Mouse (Mus musculus): Measurements from ENCODE around the gene Prss2. TPM values are rescaled to one million over a fixed set of nuclear protein-coding genes. Genes with fewer than 3 reads are reported as not detected.
A peak's percentile ranks its signal among the peaks of the same experiment; 100 is the strongest.
"Not testable (repeated sequence)": the region's sequence is repeated elsewhere in the genome, so short reads cannot be mapped to it uniquely, and the experiment has no call there.

Gene Prss2
- total RNA-seq, 1 experiment = not detected

GRCm38 (mm10) chr6:41537376-41537775 lies 15.8 kb downstream of the Prss2 start:
- Histone ChIP-seq H3K4me3 (ENCODE audit: insufficient read depth in 1 of 2, low read depth in 1 of 2, low read length in 2 of 2, poor library complexity in 1 of 2, severe bottlenecking in 1 of 2) (no peak overlapping the region), H3K27ac (ENCODE audit: insufficient read depth, low read depth, low read length, poor library complexity, severe bottlenecking) (no peak overlapping the region)
- in situ Hi-C loops (cut with MboI; ENCODE audit: low sequenced_read_pairs in 2 of 2, unreplicated experiment in 2 of 2) = loop anchor here in 1 of 2 experiments (25.0 kb wide), 1 partner anchor 425 kb away; no protein-coding TSS in a partner anchor

GRCm38 (mm10) chr6:41538296-41538695 lies 16.7 kb downstream of the Prss2 start:
- DNase-seq (ENCODE audit: low read depth, low spot score); H3K36me3 ChIP-seq (ENCODE audit: control insufficient read depth, insufficient read depth, low read length, poor library complexity, severe bottlenecking): not testable (repeated sequence)

More at GRCm38 (mm10) chr6:41537376-41537775, 15.8 kb downstream of the Prss2 start:
- TF ChIP-seq ZNF384 (IDR thresholded peaks at IDR 0.05; ENCODE audit: low read depth, low read length) (no peak), HCFC1 (IDR thresholded peaks at IDR 0.05; ENCODE audit: borderline replicate concordance, insufficient read depth, low read length) (no peak), ZC3H11A (IDR thresholded peaks at IDR 0.05; ENCODE audit: borderline replicate concordance, low read depth, low read length) (no peak)
- Histone ChIP-seq H3K9ac (ENCODE audit: insufficient read depth, low read depth, low read length, poor library complexity, severe bottlenecking) (no peak overlapping the region), H3K4me1 (ENCODE audit: control insufficient read depth in 2 of 2, insufficient read depth in 2 of 2, low read length in 2 of 2, poor library complexity in 1 of 2) (no peaks in the 10 kb centered on the region), H3K36me3 (ENCODE audit: control insufficient read depth, insufficient read depth, low read length, poor library complexity, severe bottlenecking) (no peaks in the 10 kb centered on the region), H3K9me3 (ENCODE audit: control insufficient read depth, insufficient read depth, low read depth, low read length) (no peaks in the 10 kb centered on the region)
- no peak for DNase-seq (ENCODE audit: low read depth, low spot score)

GRCm38 (mm10) chr6:41540746-41541145 lies 19.2 kb downstream of the Prss2 start:
- H3K36me3 ChIP-seq (ENCODE audit: control insufficient read depth, insufficient read depth, low read length, poor library complexity, severe bottlenecking) = no peaks in the 10 kb centered on the region

More at GRCm38 (mm10) chr6:41538296-41538695, 16.7 kb downstream of the Prss2 start:
- H3K4me1 ChIP-seq (ENCODE audit: control insufficient read depth in 2 of 2, insufficient read depth in 2 of 2, low read length in 2 of 2, poor library complexity in 1 of 2); H3K9ac ChIP-seq (ENCODE audit: insufficient read depth, low read depth, low read length, poor library complexity, severe bottlenecking); H3K27ac ChIP-seq (ENCODE audit: insufficient read depth, low read depth, low read length, poor library complexity, severe bottlenecking); H3K4me3 ChIP-seq (ENCODE audit: insufficient read depth in 1 of 2, low read depth in 1 of 2, low read length in 2 of 2, poor library complexity in 1 of 2, severe bottlenecking in 1 of 2); H3K9me3 ChIP-seq (ENCODE audit: control insufficient read depth, insufficient read depth, low read depth, low read length): not testable (repeated sequence)
- in situ Hi-C loops (cut with MboI; ENCODE audit: low sequenced_read_pairs in 2 of 2, unreplicated experiment in 2 of 2) = loop anchor here in 1 of 2 experiments (25.0 kb wide), 1 partner anchor 426 kb away; no protein-coding TSS in a partner anchor

GRCm38 (mm10) chr6:41541746-41542145 lies 20.2 kb downstream of the Prss2 start:
- Histone ChIP-seq H3K4me1 (ENCODE audit: control insufficient read depth in 2 of 2, insufficient read depth in 2 of 2, low read length in 2 of 2, poor library complexity in 1 of 2) (no peaks in the 10 kb centered on the region), H3K36me3 (ENCODE audit: control insufficient read depth, insufficient read depth, low read length, poor library complexity, severe bottlenecking) (no peaks in the 10 kb centered on the region), H3K27ac (ENCODE audit: insufficient read depth, low read depth, low read length, poor library complexity, severe bottlenecking) (no peak overlapping the region), H3K4me3 (ENCODE audit: insufficient read depth in 1 of 2, low read depth in 1 of 2, low read length in 2 of 2, poor library complexity in 1 of 2, severe bottlenecking in 1 of 2) (no peak overlapping the region), H3K9ac (ENCODE audit: insufficient read depth, low read depth, low read length, poor library complexity, severe bottlenecking) (no peak overlapping the region), H3K9me3 (ENCODE audit: control insufficient read depth, insufficient read depth, low read depth, low read length) (no peaks in the 10 kb centered on the region)
- no peak for DNase-seq (ENCODE audit: low read depth, low spot score)
- TF ChIP-seq HCFC1 (IDR thresholded peaks at IDR 0.05; ENCODE audit: borderline replicate concordance, insufficient read depth, low read length) (no peak), MAFK (IDR thresholded peaks at IDR 0.05; ENCODE audit: insufficient read depth, low read depth, low read length) (no peak), ZC3H11A (IDR thresholded peaks at IDR 0.05; ENCODE audit: borderline replicate concordance, low read depth, low read length) (no peak), CHD2 (IDR thresholded peaks at IDR 0.05; ENCODE audit: low read depth, low read length) (no peak), ZNF384 (IDR thresholded peaks at IDR 0.05; ENCODE audit: low read depth, low read length) (no peak)
- in situ Hi-C loops (cut with MboI; ENCODE audit: low sequenced_read_pairs in 2 of 2, unreplicated experiment in 2 of 2) = loop anchor here in 1 of 2 experiments (25.0 kb wide), 1 partner anchor 429 kb away; no protein-coding TSS in a partner anchor

More at GRCm38 (mm10) chr6:41540746-41541145, 19.2 kb downstream of the Prss2 start:
- DNase-seq (ENCODE audit: low read depth, low spot score) = no peak
- H3K4me1 ChIP-seq (ENCODE audit: control insufficient read depth in 2 of 2, insufficient read depth in 2 of 2, low read length in 2 of 2, poor library complexity in 1 of 2) = no peaks in the 10 kb centered on the region
- no peak overlapping the region for H3K4me3 ChIP-seq (ENCODE audit: insufficient read depth in 1 of 2, low read depth in 1 of 2, low read length in 2 of 2, poor library complexity in 1 of 2, severe bottlenecking in 1 of 2)
- TF ChIP-seq ZC3H11A (IDR thresholded peaks at IDR 0.05; ENCODE audit: borderline replicate concordance, low read depth, low read length) (no peak), HCFC1 (IDR thresholded peaks at IDR 0.05; ENCODE audit: borderline replicate concordance, insufficient read depth, low read length) (no peak), MAFK (IDR thresholded peaks at IDR 0.05; ENCODE audit: insufficient read depth, low read depth, low read length) (no peak), ZNF384 (IDR thresholded peaks at IDR 0.05; ENCODE audit: low read depth, low read length) (no peak), CHD2 (IDR thresholded peaks at IDR 0.05; ENCODE audit: low read depth, low read length) (no peak)
- H3K27ac ChIP-seq (ENCODE audit: insufficient read depth, low read depth, low read length, poor library complexity, severe bottlenecking) = no peak overlapping the region
- in situ Hi-C loops (cut with MboI; ENCODE audit: low sequenced_read_pairs in 2 of 2, unreplicated experiment in 2 of 2) = loop anchor here in 1 of 2 experiments (25.0 kb wide), 1 partner anchor 428 kb away; no protein-coding TSS in a partner anchor
- H3K9ac ChIP-seq (ENCODE audit: insufficient read depth, low read depth, low read length, poor library complexity, severe bottlenecking) = no peak overlapping the region
- no peaks in the 10 kb centered on the region for H3K9me3 ChIP-seq (ENCODE audit: control insufficient read depth, insufficient read depth, low read depth, low read length)

GRCm38 (mm10) chr6:41542983-41543382 lies 21.4 kb downstream of the Prss2 start:
- peak overlapping the region in 1 of 2 experiments; percentile 53; a peak in 2 of 4 replicates for H3K4me3 ChIP-seq (ENCODE audit: insufficient read depth in 1 of 2, low read depth in 1 of 2, low read length in 2 of 2, poor library complexity in 1 of 2, severe bottlenecking in 1 of 2)
- TF ChIP-seq HCFC1 (IDR thresholded peaks at IDR 0.05; ENCODE audit: borderline replicate concordance, insufficient read depth, low read length) = no peak
- TF ChIP-seq ZC3H11A (IDR thresholded peaks at IDR 0.05; ENCODE audit: borderline replicate concordance, low read depth, low read length) = no peak
- no peak for TF ChIP-seq MAFK (IDR thresholded peaks at IDR 0.05; ENCODE audit: insufficient read depth, low read depth, low read length)
- DNase-seq (ENCODE audit: low read depth, low spot score) = no peak

More at GRCm38 (mm10) chr6:41542983-41543382, 21.4 kb downstream of the Prss2 start:
- Histone ChIP-seq H3K9me3 (ENCODE audit: control insufficient read depth, insufficient read depth, low read depth, low read length) (no peaks in the 10 kb centered on the region), H3K36me3 (ENCODE audit: control insufficient read depth, insufficient read depth, low read length, poor library complexity, severe bottlenecking) (no peaks in the 10 kb centered on the region), H3K27ac (ENCODE audit: insufficient read depth, low read depth, low read length, poor library complexity, severe bottlenecking) (no peak overlapping the region), H3K9ac (ENCODE audit: insufficient read depth, low read depth, low read length, poor library complexity, severe bottlenecking) (no peak overlapping the region), H3K4me1 (ENCODE audit: control insufficient read depth in 2 of 2, insufficient read depth in 2 of 2, low read length in 2 of 2, poor library complexity in 1 of 2) (no peaks in the 10 kb centered on the region)
- in situ Hi-C loops (cut with MboI; ENCODE audit: low sequenced_read_pairs in 2 of 2, unreplicated experiment in 2 of 2) = loop anchor here in 1 of 2 experiments (25.0 kb wide), 1 partner anchor 431 kb away; no protein-coding TSS in a partner anchor
